Mouse (Mus musculus): ENCODE data around the gene Nol12.

Gene Nol12

DNA sequence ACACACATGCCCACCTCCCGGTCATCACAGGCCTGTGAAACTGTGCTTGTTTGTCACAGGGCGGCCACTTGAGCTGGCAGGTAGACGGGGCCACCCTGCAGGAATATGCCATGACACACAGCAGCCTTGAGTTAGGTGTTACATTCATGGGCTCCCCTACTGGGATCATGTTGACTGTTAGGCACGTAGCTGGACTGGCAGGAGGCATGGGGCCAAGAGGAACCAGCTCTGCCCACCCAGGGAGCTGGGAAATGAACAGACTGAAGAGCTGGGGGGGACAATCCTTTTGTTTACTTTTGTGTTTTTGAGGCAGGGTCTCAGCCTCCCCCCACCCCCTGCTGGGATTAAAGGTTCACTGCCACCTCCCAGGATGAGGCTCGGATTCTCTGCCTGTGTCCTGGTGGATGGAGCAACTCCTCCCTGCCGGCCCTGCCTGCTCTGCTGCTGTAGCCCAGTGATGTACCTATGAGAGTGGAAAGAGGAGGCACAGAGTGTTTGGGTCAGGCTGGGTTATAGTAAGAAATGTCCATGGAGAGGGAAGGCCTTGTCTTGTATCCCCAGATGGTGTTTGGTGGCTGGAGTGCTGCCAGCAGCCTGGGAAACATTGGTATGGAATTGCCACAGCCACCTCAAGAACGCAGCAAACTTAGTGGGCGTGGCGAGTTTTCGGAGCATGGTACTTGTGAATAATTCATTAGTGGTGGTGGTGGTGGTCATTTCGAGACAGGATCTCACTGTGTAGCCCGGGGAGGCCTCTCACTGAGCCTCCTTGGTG, 18.5 kb upstream of the Nol12 start:
- no peak for DNase-seq (ENCODE audit: low spot score)

DNA sequence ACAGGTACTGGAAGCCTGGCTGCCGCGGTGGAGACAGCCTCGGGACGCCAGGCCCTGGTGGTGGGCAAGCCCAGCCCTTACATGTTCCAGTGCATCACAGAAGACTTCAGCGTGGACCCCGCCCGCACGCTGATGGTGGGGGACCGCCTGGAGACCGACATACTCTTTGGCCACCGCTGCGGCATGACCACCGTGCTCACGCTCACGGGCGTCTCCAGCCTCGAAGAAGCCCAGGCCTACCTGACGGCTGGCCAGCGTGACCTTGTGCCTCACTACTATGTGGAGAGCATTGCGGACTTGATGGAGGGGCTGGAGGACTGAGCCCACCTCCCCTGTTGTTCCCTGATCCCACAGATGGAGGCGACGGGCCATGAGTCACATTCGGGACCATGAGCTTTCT, 16.6 kb upstream of the Nol12 start:
- no peak for DNase-seq (ENCODE audit: low spot score)

- no peak for DNase-seq (ENCODE audit: low spot score)
Observed at GRCm38 (mm10) chr15:78919914-78920313, 14.8 kb upstream of the Nol12 start.

DNA sequence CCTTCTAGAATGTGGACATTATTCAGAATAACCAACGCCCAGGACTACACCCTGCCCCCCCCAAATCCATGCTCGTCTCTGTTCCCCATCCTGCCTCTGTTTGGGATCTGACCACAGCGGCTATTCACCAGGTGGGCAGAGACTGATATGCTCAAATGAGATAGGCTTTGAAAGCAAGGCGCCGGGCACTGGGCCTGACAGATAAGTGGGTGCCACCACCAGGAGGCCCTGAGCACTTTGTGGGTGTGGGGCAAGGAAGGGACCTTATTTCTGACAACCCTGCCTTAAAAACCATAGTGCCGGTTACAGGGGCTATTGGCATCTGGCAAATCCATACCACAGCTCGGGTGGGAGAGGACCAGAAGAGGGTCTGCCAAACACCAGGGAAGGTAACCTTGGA, 12.0 kb upstream of the Nol12 start:
- DNase-seq (ENCODE audit: low spot score), result no peak

GRCm38 (mm10) chr15:78923585-78923984, 11.1 kb upstream of the Nol12 start:
- no peak for DNase-seq (ENCODE audit: low spot score)

GRCm38 (mm10) chr15:78925129-78925528, 9.6 kb upstream of the Nol12 start:
- no peak for DNase-seq (ENCODE audit: low spot score)

- no peak for DNase-seq (ENCODE audit: low spot score)
Observed at GRCm38 (mm10) chr15:78926021-78926919, 8.5 kb upstream of the Nol12 start, which contains the start of gene Lgals1. Gene Lgals1 (plus strand): TSS chr15:78926725.

DNA sequence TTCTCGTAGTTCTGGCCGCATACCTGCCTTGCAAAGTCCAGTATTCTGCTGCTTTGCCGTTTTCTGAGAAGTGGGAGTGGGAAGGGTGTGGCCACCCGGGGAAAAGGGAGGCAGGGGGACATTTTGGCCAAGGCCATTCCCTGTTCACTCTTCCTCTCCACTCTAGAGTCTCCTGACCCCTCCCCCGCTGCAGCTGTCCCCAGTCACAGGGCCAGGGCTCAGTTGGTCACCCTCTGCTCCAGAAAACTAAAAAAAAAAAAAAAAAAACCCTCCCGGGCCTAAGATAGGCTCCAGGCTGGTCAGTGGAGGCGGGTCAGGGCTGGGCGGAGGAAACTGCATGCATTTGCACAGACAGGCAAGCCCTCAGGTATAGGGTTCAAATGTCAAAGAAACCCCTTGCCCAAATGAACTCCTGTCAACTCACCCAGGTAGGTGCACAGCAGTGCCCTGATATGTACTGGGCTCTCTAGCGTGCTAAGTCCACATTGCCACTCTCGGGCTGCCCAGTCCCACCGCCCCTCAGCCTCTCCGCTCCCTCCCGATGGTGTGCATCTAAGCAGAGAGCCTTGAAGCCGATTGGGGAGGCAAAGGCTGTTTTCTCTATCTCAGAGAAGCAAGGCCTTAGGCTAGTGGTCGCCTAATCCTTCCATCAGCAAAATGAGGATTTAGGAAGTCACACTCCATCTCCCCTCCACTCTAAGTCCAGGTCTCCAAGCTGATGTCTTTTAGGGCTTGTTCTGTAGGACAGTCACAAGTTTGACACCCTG, 7.5 kb upstream of the Nol12 start:
- no peak for DNase-seq (ENCODE audit: low spot score)

GRCm38 (mm10) chr15:78927788-78928457, 6.8 kb upstream of the Nol12 start:
- DNase-seq (ENCODE audit: low spot score), result no peak

GRCm38 (mm10) chr15:78928539-78928938, 6.2 kb upstream of the Nol12 start:
- no peak for DNase-seq (ENCODE audit: low spot score)

DNA sequence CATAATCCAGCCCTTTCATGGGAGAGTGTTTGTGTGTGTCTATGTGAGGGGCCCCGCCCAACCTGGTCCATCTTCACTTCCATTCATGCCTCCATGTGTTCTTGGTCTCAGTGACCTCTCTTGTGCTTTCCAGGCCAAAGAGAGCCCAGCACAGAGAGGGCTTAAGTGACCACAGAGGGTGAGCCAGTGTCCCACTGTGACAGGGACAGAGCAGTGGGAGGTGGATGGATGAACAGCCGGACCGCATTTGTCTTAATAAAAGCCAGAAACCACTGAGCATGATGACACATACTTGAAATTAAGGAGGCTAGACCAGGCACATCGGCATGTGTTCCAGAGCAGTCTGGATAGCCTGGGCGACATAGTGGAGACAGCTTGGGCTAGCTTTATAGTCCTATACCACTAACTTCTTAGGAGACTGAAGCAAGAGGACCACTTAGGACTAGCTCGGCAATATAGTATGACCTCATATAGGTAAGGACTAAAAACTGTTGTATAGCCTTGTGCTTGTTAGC, 4.5 kb upstream of the Nol12 start:
- DNase-seq (ENCODE audit: low spot score), result no peak

GRCm38 (mm10) chr15:78930801-78931426, 3.8 kb upstream of the Nol12 start:
- DNase-seq (ENCODE audit: low spot score), result no peak

- no peak for DNase-seq (ENCODE audit: low spot score)
Observed at GRCm38 (mm10) chr15:78931577-78931976, 3.2 kb upstream of the Nol12 start.

DNA sequence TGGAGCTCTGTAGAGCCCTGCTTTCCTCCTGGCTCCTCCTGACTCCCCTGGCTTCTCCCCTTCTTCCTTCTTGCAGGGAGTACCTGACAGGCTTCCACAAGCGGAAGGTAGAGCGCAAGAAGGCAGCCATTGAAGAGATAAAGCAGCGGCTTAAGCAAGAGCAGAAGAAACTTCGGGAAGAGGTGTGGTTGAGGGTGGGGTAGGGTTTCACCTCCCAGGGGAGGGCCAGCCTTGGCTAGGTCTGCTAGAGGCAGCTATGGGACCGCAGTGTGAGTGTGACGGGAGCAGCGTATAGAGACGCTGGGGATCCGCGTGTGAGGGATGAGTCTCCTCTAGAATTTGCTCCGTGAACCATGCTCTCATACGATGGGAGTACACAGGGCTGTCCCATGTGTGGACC, 1.7 kb downstream of the Nol12 start:
- no peak for DNase-seq (ENCODE audit: low spot score)

DNA sequence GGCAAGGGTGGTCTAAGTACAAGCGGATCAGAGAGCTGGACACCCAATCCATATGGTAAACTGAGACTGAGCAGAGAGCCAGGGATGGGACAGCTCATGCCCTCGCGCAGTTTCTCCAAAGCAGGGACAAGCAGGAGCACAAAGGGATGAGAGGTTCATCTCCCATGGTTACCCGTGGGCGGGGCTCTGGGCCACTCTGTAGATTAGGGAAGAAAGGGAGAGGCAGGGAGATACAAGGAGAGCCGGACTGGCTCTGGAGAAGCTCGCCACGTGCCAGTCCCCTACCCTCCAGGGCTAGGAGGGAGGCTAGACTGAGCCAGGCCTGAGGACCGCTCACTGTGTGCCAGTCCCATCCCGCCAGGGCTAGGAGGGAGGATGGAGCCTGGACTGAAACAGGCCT, 2.6 kb downstream of the Nol12 start:
- DNase-seq (ENCODE audit: low spot score), result no peak

DNA sequence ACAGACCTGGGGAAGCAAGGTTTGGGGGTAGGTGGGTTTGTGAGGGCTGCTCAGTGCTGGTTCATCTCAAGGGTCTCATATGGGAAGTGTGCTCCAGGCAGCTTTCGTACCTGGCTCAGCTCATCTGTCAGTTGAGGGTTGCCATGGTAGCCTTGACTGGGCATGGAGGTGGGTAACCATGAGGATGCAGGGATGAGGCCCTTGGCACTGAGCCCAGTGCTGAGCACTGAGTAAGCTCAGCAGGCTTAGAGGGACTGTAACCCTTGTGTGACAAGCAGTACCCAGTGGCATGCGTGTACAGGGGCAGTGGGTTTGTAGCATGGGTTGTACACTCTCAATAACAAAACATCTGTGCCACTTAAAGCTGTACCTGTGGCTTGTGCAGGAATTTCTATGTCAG, 3.2 kb downstream of the Nol12 start:
- DNase-seq (ENCODE audit: low spot score), result no peak

- DNase-seq (ENCODE audit: low spot score), result no peak
Observed at GRCm38 (mm10) chr15:78940325-78940724, 5.6 kb downstream of the Nol12 start.

GRCm38 (mm10) chr15:78942663-78943062, 7.9 kb downstream of the Nol12 start:
- DNase-seq (ENCODE audit: low spot score), result peak; percentile 73

- no peak for DNase-seq (ENCODE audit: low spot score)
Observed at GRCm38 (mm10) chr15:78946232-78946631, 11.5 kb downstream of the Nol12 start.

- DNase-seq (ENCODE audit: low spot score), result no peak
Observed at GRCm38 (mm10) chr15:78947657-78948056, 12.9 kb downstream of the Nol12 start, which contains the start of gene Triobp. Gene Triobp (plus strand): TSS chr15:78947724.

DNA sequence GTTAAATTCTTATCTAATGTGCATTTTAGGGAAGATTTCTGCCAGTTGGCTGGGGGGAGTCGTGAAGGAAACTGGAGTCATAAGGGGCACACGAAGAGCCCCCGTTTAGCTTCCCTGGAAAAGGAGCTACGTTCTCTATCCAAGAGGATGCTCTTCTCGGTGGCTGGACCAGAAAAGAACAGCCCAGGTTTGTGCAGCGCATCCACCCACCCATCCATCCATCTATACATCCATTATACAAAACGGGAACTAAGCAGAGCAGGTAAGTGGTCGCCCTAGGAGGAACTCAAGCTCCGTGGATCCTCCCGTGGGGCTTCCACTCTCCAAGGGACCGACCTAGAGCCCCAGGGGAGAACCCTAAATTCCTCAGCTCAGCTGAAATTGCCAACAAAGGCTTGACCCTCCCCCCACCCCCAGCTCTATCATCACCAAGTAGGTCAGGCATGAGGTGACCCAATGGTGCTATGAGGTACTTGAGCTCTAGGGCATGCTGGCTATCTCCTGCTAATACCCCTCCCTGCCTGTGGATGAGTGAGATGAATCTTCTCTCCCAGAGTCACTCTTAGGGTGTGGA, 13.5 kb downstream of the Nol12 start:
- DNase-seq (ENCODE audit: low spot score), result no peak

Measured in layer of hippocampus, adult 9-10 months (tissue).